Mouse (Mus musculus) adrenal gland, postnatal 10 days (tissue): ENCODE measurements at regions not wholly inside any gene's neighbourhood (a gene's known extent, or its start where the extent isn't known, plus 50 kb on each side); places are given as distances from the start of the nearest gene placed in this dataset.

Experiments
- DNase-seq: peaks from one replicate; pipeline ENCODE4 v3.0.0; 2021; ENCODE audit warnings: mixed read lengths

GRCm38 (mm10) chr4:95185113-95185915, 133.3 kb upstream of the Jun start:
- DNase-seq, result no peak

GRCm38 (mm10) chr4:95185916-95186200, 133.8 kb upstream of the Jun start:
- DNase-seq, result no peak

- no peak for DNase-seq
Observed at GRCm38 (mm10) chr4:95188107-95188506, 136.1 kb upstream of the Jun start.

GRCm38 (mm10) chr4:95191654-95192406, 139.8 kb upstream of the Jun start:
- DNase-seq, result no peak

- no peak for DNase-seq
Observed at GRCm38 (mm10) chr4:95192562-95192961, 140.5 kb upstream of the Jun start.

- peak; percentile 41 for DNase-seq
Observed at GRCm38 (mm10) chr4:95193028-95193427, 141.0 kb upstream of the Jun start.

- no peak for DNase-seq
Observed at GRCm38 (mm10) chr4:95193473-95193872, 141.5 kb upstream of the Jun start.

GRCm38 (mm10) chr4:95194621-95195455, 142.8 kb upstream of the Jun start:
- no peak for DNase-seq

- no peak for DNase-seq
Observed at GRCm38 (mm10) chr4:95196106-95196505, 144.1 kb upstream of the Jun start.

GRCm38 (mm10) chr4:95197077-95197711, 145.2 kb upstream of the Jun start:
- DNase-seq, result no peak

GRCm38 (mm10) chr4:95199394-95199793, 147.4 kb upstream of the Jun start:
- DNase-seq, result no peak

GRCm38 (mm10) chr4:95200130-95200529, 148.1 kb upstream of the Jun start:
- DNase-seq, result no peak

- DNase-seq, result no peak
Observed at GRCm38 (mm10) chr4:95202478-95202877, 150.5 kb upstream of the Jun start.

GRCm38 (mm10) chr4:95203577-95203976, 151.6 kb upstream of the Jun start:
- no peak for DNase-seq

GRCm38 (mm10) chr4:95205372-95205771, 153.3 kb upstream of the Jun start:
- DNase-seq, result no peak

GRCm38 (mm10) chr4:95207783-95208182, 155.8 kb upstream of the Jun start:
- no peak for DNase-seq

GRCm38 (mm10) chr4:95208827-95209226, 156.8 kb upstream of the Jun start:
- DNase-seq, result peak; percentile 67

GRCm38 (mm10) chr4:95209322-95210119, 157.5 kb upstream of the Jun start:
- no peak for DNase-seq

GRCm38 (mm10) chr4:95212561-95212960, 160.5 kb upstream of the Jun start:
- DNase-seq, result no peak

GRCm38 (mm10) chr4:95213026-95213425, 161.0 kb upstream of the Jun start:
- DNase-seq, result no peak

GRCm38 (mm10) chr4:95214026-95214425, 162.0 kb upstream of the Jun start:
- DNase-seq, result no peak

- no peak for DNase-seq
Observed at GRCm38 (mm10) chr4:95215187-95215586, 163.2 kb upstream of the Jun start.
